Mouse (Mus musculus) limb, embryonic 14.5 days (tissue): Measurements from ENCODE around the gene Exoc6b. TPM values are rescaled to one million over a fixed set of nuclear protein-coding genes. Genes with fewer than 3 reads are reported as not detected.

Experiments used
- ATAC-seq: fragments of 200-750 bp; cut with Nextera tagmentation; 2 replicates; pipeline ENCODE4 v1.8.0; 2017; ENCODE audit warnings: low read depth, moderate number of reproducible peaks, moderate TSS enrichment; ENCODE audit not compliant: low FRiP score
- DNase-seq: peaks from one replicate; pipeline ENCODE4 v3.0.0-alpha.2; 2015; ENCODE audit warnings: low spot score
- H3K27ac ChIP-seq: fragments of 300-500 bp; sonication (generic); replicated peaks from 2 replicates; pipeline ENCODE4 v1.5.1; 2014; ENCODE audit warnings: low read depth, mild to moderate bottlenecking, low read length, moderate library complexity, mixed read lengths
- H3K27me3 ChIP-seq: fragments of 300-500 bp; sonication (generic); 2 replicates; pipeline ENCODE4 v1.6.1; 2014; ENCODE audit warnings: low read length, mixed read lengths; ENCODE audit not compliant: control insufficient read depth, insufficient read depth
- H3K36me3 ChIP-seq: fragments of 300-500 bp; sonication (generic); 2 replicates; pipeline ENCODE4 v1.6.1; 2014; ENCODE audit warnings: mild to moderate bottlenecking, low read length, moderate library complexity, mixed read lengths; ENCODE audit not compliant: control insufficient read depth, insufficient read depth
- H3K4me1 ChIP-seq: fragments of 300-500 bp; sonication (generic); 2 replicates; pipeline ENCODE4 v1.6.1; 2014; ENCODE audit warnings: antibody characterized with exemption, low read length, mixed read lengths; ENCODE audit not compliant: control insufficient read depth, insufficient read depth
- H3K4me2 ChIP-seq: fragments of 300-500 bp; sonication (generic); replicated peaks from 2 replicates; pipeline ENCODE4 v1.6.1; 2014; ENCODE audit warnings: low read depth, mild to moderate bottlenecking, low read length, moderate library complexity; ENCODE audit not compliant: severe bottlenecking
- H3K4me3 ChIP-seq: fragments of 300-500 bp; sonication (generic); replicated peaks from 2 replicates; pipeline ENCODE4 v1.5.1; 2014; ENCODE audit warnings: low read length
- H3K9ac ChIP-seq: fragments of 300-500 bp; sonication (generic); 2 replicates; pipeline ENCODE4 v1.6.1; 2014; ENCODE audit warnings: mild to moderate bottlenecking, low read depth, low read length, moderate library complexity; ENCODE audit not compliant: severe bottlenecking
- H3K9me3 ChIP-seq: fragments of 300-500 bp; sonication (generic); 2 replicates; pipeline ENCODE4 v1.6.1; 2016; ENCODE audit warnings: low read length; ENCODE audit not compliant: control insufficient read depth
- POLR2A ChIP-seq: fragments of 200-500 bp; IDR thresholded peaks from 2 replicates; pipeline ENCODE4 v1.8.0; 2012; ENCODE audit warnings: inconsistent platforms, mild to moderate bottlenecking, moderate library complexity, borderline replicate concordance; ENCODE audit not compliant: insufficient read depth, insufficient read length; ENCODE audit errors: extremely low read depth
- WGBS: fragments of 180-500 bp; shearing (Covaris S2); extraction: QIAGEN DNeasy Blood & Tissue Kit; methylation state at CpG from one replicate; pipeline ENCODE4 v1.1.7; 2014; 5-methylcytosine and 5-hydroxymethylcytosine counted together
- polyA plus RNA-seq, 2 experiments: library from polyadenylated mRNA; depleted of rRNA in 1 of 2; stranded (reverse) in 1 of 2; unstranded in 1 of 2; fragments of >200 nt; fragmentation: Nextera tagmentation in 1 of 2; extraction: Ambion mirVana in 1 of 2; gene quantifications; 2 replicates each; pipeline versions ENCODE4 v1.2.1 to v1.2.3; 2012 to 2014

The Exoc6b gene
- polyA plus RNA-seq, 2 experiments = 16.1 to 40.7 TPM

GRCm38 (mm10) chr6:84573905-84574660, 495.2 kb downstream of the Exoc6b start:
- Histone ChIP-seq H3K36me3 (peaks cover 54% of the 10 kb centered on the region), H3K27ac (no peak overlapping the region)
- WGBS = 42% methylated on average over 25 of the region's 25 CpGs

GRCm38 (mm10) chr6:84570039-84570438, 499.3 kb downstream of the Exoc6b start:
- no peak overlapping the region for H3K4me3 ChIP-seq
- ATAC-seq = no peak
- DNase-seq = no peak
- H3K27ac ChIP-seq = no peak overlapping the region
- H3K27me3 ChIP-seq = no peaks in the 10 kb centered on the region
- H3K9me3 ChIP-seq = no peaks in the 10 kb centered on the region
- no peak overlapping the region for H3K4me2 ChIP-seq
- TF ChIP-seq POLR2A = no peak
- WGBS = 27% methylated on average over 3 of the region's 3 CpGs
- H3K9ac ChIP-seq = no peak overlapping the region
- H3K36me3 ChIP-seq = peaks cover 24% of the 10 kb centered on the region
- peaks cover 16% of the 10 kb centered on the region for H3K4me1 ChIP-seq

More at GRCm38 (mm10) chr6:84573905-84574660, 495.2 kb downstream of the Exoc6b start:
- no peak for TF ChIP-seq POLR2A
- Histone ChIP-seq H3K9ac (no peak overlapping the region), H3K9me3 (no peaks in the 10 kb centered on the region), H3K27me3 (no peaks in the 10 kb centered on the region), H3K4me3 (no peak overlapping the region), H3K4me1 (peaks cover 26% of the 10 kb centered on the region), H3K4me2 (no peak overlapping the region)
- DNase-seq (peak; percentile 45), ATAC-seq (no peak)

- no peak overlapping the region for H3K27ac ChIP-seq
- H3K27me3 ChIP-seq = no peaks in the 10 kb centered on the region
- ATAC-seq = no peak
- peaks cover 16% of the 10 kb centered on the region for H3K4me1 ChIP-seq
- no peak overlapping the region for H3K4me2 ChIP-seq
- peaks cover 19% of the 10 kb centered on the region; the same call in 1 of the 2 replicates for H3K36me3 ChIP-seq
- H3K9ac ChIP-seq = no peak overlapping the region
- TF ChIP-seq POLR2A = no peak
- DNase-seq = no peak
- H3K4me3 ChIP-seq = no peak overlapping the region
- no peaks in the 10 kb centered on the region for H3K9me3 ChIP-seq
These were observed 499.7 kb downstream of the Exoc6b start for GRCm38 (mm10) chr6:84569590-84569989.

- Histone ChIP-seq H3K27ac (no peak overlapping the region), H3K4me1 (peaks cover 12% of the 10 kb centered on the region), H3K4me3 (no peak overlapping the region), H3K9ac (no peak overlapping the region), H3K27me3 (no peaks in the 10 kb centered on the region), H3K9me3 (no peaks in the 10 kb centered on the region), H3K36me3 (peaks cover 12% of the 10 kb centered on the region; the same call in 1 of the 2 replicates), H3K4me2 (no peak overlapping the region)
- TF ChIP-seq POLR2A = no peak
- WGBS = 62% methylated on average over 6 of the region's 6 CpGs
- DNase-seq = no peak
- ATAC-seq = no peak
These were observed 500.4 kb downstream of the Exoc6b start for GRCm38 (mm10) chr6:84568880-84569279.

Other genes with a start within 250 kb of the Exoc6b start
- 16.8 and 18.4 TPM in 2 replicates for gene Spr, start 68.3 kb upstream of the Exoc6b start, polyA plus RNA-seq (2012; rRNA removed)
- gene Spr, start 68.3 kb upstream of the Exoc6b start, polyA plus RNA-seq (2014; fragmentation: Nextera tagmentation; extraction: Ambion mirVana) = 58.2 and 59.9 TPM in 2 replicates
- gene Emx1, start 117.9 kb upstream of the Exoc6b start, polyA plus RNA-seq (2012; rRNA removed) = 0.15 and 0.63 TPM in 2 replicates
- gene Emx1, start 117.9 kb upstream of the Exoc6b start, polyA plus RNA-seq (2014; fragmentation: Nextera tagmentation; extraction: Ambion mirVana) = 0.17 TPM in 1 of 2 replicates, not detected in the other